Mouse (Mus musculus) ovary, adult 18-20 months (tissue): ENCODE data around the gene Plcl2.
"Not testable (repeated sequence)": the region's sequence is repeated elsewhere in the genome, so short reads cannot be mapped to it uniquely, and the experiment has no call there.

ENCODE experiments used
- DNase-seq: peaks from one replicate; pipeline ENCODE4 v3.0.0; 2022; ENCODE audit warnings: low spot score, mixed read lengths

The Plcl2 gene

DNA sequence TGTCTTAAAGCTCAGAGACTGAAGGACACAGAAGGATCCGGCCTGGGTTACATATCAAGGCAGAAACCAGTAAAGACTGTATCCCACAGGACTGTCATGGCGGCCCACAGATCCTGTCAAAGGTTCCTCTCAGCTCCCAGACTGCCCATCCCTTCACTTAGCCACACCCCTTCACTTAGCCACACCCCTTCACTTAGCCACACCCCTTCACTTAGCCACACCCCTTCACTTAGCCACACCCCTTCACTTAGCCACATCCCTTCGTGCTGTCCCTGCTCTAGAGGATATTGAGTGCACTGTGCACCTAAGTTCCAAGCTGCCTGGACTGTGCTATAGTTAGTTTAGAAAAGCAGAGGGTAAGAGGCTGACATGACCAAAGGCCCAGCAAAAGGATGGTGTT, 118.5 kb downstream of the Plcl2 start:
- DNase-seq, result no peak

DNA sequence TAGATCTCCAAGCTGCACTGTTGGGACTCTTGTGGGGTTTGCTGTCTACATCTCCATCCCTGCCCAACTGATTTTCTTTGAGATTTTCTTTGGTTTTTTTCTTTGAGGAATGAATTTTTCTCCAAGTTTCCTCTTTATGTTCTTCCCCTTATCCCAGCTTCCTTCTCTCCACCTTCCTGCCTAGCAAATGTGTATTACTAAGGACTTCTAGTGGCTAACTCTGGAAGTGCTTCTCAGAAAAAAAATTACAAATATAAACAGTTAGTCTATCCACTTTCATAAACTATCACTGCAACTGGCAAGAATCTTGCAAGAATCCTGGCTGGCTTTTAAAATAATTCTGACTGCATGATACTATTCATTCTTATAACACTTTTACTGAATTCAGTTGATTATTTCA, 119.5 kb downstream of the Plcl2 start:
- no peak for DNase-seq

DNA sequence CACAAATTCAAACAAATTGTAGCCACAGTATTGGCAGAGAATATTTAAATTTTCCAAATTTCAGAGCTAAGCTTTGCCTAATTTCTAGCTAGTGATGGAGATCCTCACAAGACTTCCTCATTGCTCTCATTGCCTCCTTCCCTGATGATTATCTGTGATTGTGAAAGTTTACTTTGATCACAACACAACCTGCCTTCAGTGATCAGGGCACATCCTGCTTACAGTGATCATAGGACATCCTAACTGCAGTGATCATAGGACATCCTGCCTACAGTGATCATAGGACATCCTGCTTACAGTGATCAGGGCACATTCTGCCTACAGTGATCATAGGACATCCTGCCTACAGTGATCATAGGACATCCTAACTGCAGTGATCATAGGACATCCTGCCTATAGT, 121.8 kb downstream of the Plcl2 start:
- not testable (repeated sequence) for DNase-seq

DNA sequence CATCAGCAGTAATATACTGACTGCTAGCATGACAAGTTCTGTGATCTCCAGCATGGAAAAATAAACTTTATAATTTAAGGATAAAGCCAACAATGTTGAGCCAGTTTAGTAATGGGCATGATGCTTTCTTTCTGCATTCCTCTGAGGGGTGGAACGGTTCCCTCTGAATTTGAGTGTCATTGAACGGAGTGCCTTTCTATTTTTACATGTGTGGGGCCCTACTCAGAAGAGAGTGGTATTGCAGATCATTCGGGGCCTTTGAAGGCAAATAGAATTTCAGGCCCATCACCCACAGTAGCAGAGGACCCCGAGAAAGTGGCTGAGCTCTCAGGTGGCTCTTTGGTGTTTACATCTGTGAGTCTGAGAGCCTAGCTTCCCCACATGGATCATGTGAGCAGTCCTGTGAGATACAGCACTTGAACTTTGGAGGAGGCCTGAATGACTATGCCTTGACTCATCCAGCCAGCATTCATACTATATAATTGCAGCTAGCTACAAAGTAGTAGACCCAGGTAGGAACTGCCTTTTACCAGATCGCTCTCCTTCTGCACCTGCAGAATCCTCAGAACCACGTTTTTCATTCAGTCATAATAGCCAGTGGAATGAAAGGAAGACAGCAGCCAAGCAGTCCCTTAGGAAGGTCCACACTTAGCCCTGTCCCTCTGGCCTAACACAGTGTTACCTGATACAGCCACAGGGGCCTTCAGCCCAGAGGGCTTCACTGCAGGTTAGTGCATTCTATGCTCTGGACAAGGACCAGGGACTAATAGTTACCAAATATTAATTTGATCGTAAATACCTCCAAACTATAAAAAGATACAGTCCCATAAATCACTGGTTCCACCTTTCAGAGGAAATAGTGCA, 125.0 kb downstream of the Plcl2 start:
- no peak for DNase-seq

DNA sequence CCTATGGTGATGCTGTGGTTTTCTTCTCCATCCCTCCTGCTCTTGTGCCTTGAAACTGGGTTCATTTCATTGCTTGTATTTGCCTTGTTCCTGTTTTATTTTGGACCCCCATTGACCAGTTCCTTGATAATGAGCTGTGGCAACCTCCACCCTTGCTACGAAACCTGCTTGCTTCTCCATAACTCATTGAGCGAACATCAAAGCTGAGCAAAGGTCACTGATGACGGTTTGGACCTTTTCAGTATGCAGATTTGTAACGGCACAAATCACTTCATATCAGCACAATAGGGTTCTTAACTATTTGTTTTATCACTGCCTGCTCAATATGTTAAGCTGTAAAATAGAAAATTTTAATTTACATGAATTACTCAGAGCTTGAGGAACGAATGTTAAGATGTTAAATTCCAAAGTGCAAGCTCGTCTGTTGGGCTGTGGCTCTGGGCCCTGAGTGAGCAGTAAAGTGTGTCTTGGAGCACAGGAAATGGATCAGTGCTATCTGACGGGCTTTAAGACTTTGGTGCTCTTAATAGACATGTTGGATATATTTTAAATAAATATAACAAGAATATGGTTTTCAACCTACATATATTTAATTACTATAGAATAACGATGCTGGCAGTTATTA, 126.9 kb downstream of the Plcl2 start:
- no peak for DNase-seq

DNA sequence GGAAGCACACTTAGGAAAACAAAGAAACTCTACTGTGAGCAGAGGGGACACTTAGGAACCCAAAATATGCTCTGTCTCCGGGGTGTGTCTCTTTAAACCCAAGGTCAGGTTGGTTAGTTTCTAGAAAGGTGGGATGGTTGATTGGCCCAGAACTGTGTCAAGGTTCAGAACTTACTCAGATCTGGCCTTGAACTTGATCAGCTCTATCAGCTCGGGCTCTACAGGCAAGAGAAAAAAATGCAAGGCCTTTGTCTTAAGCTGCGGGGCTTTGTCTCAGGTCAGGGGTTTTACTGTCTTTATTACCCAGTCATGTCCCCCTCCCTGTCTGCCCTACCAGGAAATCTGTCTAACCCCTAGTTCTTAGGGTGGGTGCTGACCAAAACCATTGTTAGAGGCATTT, 129.6 kb downstream of the Plcl2 start:
- no peak for DNase-seq

DNA sequence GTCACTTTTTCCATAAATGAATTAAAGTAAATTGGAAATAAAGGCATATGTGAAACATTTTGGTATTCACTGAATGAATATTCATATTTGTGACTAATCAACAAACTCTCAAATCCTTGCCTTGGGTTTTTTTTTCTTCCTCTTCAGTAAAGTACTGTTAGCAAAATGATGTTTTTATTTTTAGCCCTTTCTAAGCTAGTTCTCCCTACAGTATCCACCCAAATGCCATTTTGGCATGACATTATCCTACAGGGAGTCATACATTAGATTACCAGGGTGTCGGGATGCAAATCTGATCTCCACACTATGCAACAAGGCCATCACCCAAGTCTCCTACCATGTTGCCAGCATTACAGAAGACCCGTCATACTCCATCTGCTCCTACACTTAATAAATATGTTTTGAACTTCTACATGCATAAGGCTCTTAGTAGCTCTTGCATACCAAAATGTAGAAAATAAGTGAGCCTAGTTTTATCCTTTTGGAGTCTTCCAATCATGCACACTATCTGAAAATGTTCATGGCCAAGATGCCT, 131.9 kb downstream of the Plcl2 start:
- no peak for DNase-seq

DNA sequence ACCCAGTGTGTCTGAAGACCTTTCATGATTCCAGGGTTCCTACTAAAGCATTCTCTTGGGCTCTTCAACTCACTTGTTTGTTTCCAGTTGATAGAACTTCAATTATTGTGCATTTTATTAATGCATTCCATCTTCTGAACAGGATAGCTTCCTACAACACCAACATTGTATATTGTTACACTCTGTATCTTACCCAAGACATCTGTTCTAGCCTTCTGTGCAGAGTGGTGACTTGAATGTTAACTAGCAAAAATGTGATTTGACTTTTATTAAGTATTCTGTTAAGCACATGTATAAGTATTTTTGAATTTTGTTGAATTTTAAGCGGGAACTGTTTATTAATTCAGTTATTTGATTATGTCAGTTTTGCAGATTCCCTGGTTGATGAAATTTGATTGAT, 132.7 kb downstream of the Plcl2 start:
- no peak for DNase-seq

DNA sequence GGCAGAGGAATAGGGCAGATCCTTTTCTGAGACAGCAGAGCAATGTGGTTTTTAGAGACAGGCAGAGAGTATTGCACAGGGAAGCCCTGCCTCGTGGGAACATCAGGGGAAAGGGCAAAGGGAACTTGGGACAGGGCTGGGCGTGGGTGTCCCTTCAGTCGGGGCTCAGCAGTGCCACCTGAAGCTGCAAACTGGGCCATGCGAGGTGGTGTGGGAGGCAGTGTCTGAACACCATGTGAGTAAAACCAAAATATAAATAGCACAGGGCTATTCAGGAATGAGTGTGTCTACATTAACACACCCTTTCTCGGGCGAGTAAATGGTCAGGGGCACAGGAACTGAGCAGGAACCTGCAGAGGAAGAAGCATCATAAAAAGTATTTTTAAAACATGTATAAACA, 134.2 kb downstream of the Plcl2 start:
- peak; percentile 13 for DNase-seq

DNA sequence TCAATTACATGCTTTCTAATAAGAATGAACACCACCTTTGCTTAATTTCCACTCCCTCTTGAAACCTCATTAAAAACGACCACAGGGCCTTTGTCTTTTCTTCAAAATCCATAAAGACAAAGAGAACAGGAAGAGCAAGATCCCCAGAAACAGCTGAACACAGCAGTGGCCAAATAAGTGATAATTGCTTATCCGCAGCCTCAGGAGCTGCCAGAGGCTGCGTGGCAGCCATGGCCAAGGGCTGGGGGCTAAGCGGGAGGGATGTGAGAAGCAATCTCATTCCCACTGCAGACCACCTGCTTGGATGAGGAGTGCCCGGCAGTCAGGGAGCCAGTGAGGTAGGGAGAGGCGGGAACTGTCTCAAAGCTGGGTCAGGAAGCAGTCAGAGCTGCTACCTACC, 134.8 kb downstream of the Plcl2 start:
- no peak for DNase-seq

DNA sequence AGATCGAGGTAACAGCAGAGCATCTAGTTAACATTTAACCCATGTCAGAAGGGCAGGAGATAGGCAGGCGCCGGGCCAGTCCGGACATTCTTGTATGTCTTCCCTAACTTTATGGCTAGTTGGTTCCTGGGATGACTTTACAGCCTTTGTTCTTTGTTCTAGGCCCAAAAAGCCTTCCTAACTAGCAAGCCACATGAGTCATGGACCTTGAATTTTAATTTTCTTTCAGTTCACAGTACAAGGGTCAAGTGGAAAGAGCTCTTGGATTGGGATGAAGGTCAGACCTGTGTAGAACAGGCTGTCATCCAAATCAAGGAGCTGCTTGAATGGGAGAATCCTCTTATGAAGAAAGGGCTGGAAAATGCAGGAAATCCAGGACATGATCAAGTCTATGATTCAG, 138.9 kb downstream of the Plcl2 start:
- DNase-seq, result not testable (repeated sequence)

DNA sequence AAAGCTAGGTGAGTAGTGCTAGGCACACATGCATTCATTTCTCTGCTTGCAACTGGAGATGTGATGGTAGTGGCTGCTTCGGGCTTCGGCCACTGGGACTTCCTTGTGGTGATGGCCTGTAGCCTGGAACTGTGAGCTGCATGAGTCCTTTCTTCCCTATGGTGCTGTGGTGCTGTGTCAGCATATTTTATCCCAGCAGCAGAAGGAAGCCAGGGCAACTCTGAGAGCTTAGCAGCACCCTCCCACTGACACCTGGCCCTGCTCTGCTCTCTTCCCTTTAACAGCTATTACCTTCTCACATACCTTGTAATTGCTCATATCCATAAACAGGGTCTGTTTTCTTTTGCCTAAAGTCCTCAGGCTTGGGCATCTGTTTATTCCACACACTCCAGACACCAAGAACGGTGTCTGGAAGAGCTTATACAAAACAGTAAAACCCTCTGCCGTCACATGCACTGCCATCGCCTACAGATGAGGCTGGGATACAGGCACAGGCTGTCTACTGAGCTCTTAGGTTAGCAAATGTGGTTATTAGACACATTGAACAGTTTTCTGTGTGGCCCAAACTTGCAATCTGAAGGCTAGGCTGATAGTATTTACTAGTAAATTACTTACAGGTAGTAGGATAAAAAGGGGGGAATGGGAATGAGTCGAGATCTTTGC, 139.7 kb downstream of the Plcl2 start:
- no peak for DNase-seq

DNA sequence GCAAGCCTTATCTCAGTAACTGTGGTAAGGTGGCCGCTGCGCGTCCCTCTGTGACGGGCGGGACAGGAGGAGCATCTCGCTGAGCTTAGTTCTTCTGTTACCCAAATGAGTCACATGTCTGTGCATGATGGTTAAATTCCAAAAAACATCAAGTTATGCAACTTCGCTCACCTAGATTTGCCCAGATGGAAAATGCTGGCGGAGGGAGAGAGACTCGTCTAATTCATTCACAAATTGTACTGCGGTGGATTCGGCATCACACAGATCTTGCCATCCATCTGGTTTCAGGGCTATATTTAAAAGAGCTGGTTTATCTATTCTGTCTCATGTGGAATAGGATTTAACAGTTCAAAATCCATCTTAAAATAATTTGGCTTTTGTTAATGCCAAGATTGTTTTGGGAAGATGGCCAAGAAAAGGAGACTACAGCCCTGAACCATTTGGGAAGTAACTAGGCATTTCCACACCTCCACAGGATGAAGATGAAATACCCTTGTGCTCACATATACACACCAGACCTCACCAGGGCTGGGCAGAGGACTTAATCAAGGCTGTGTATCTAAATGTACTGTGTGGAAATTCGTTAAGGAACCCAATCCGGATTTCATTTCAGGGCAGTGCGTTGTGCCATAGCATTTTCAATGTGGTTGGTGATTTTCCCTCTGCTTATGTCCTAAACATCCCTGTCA, 141.5 kb downstream of the Plcl2 start:
- no peak for DNase-seq

DNA sequence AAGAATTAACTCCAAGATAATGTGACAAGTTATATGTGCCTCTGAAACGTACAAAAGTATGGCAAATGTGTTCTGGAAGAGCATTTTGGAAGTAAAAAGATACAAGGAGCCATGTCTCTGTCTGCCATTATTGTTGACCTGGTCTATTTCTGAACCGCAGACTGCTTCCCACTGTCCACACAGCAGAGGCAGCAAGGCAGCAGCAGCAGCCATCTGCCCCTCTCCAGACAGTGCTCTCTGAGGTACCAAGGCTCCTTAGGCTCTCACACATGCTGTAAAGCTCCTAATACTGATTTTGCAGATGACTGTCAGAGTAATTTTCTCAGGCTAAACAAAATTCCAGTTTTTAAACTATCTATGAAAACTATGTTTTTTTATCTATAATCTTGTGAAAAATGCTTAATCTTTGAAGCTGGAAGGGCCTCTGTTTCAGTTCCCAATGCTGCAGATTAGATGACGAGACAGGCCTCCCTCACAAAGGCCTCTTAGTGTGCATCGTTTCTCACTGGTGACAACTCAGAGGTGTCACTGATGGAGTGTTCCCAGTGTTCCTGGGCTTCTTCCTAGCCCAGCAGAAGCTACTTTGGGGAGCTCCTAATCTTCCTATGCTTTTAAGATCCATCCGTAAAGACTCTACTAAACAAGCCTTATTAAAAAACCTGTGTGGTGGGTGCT, 145.7 kb downstream of the Plcl2 start:
- no peak for DNase-seq

DNA sequence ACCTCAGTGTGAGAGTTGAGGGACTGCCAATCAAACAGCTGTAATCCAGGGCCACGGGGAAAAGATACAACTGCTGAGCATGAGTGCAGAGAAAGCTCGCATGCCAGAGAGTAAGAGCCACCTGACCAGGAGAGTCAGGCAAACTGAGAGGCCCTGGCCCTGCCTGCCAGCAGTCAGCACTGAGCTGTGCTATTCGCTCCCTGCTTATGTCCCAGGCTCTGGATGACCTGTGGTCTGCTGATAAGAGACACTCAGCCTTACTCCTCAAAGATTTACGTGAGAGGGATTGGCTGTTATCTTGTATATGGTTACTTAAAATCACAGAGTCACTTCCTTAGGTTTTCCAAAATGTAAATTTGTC, 146.2 kb downstream of the Plcl2 start:
- no peak for DNase-seq

DNA sequence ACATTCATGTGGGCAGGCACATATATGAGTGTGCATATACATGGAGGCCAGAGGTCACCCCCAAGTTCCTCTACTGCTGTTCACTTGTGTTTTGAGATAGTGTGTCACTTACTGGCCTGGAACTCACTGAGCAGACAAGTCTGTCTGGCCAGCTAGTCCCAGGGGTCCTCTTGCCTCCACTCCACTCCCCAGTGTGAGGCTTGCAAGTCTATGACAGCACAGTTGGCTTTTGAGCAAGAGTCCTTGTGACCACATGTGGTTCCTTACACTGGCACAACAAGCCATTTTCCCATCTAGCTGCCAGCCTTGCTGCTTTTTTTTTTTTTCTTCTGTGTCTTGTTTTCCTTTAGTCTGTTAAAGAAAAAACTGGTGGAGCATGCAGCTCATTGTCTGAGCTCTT, 148.1 kb downstream of the Plcl2 start:
- DNase-seq, result no peak

DNA sequence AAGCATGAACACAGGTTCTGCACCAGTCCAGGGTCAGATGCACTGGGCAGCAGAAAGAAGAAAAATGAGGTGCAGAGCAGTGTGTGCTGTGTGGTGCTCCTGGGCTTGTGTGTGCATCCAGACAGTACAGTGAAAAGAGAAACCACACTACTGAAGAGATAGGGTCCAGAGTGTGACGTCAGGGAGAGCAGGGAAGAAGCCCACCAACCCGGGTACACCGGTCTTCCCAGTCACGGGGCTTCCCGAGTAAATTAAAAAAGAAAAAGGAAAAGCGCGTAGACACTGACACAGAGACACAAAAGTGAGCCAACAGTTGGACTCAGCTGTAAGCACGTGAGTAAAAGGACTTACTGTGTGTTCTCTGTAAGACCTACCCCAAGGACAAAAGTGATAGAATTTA, 149.7 kb downstream of the Plcl2 start:
- no peak for DNase-seq

DNA sequence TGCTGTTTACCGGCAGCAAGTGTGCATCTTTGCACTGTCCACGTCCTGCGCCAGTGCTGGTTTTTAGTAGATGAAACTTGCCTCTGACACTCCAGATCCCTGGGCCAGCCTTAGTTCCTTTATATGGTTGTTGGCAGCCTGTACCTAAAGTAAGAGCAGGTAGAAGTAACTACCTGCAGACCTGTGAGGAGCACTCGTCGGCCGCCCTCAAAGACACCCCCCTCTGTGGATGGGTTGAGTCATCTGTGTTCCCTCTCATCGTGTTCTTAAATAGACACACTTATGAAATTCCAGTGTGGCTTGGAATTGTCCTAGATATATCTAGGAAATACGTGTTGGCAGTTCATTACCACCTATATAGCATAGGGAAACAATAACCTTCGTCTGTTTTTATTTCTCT, 158.4 kb downstream of the Plcl2 start:
- no peak for DNase-seq

DNA sequence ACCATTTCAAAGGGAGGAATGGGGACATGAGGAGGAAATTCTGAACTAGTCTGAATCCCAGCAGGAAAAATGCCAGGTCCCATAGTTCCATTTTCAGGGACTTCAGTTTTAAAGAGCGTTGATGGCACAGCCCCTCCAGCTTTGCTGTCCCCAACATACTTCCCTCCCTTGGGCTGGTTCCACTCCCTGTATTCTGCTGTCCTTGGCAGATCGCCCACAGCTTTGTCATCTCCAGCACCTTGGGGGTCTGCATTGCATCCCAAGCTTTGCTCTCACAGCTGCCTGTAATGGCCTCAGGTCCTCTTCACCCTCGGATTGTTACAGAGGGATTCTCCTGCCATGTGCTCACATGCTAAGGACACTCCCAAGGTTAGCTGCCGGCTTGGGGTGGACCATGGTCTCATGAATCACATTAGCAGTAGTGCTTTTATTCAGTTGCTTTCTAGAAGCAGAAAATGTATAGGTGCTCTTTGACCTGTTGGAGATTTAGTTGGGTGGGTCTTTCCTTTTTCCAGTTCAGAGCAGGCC, 159.5 kb downstream of the Plcl2 start:
- DNase-seq, result no peak

DNA sequence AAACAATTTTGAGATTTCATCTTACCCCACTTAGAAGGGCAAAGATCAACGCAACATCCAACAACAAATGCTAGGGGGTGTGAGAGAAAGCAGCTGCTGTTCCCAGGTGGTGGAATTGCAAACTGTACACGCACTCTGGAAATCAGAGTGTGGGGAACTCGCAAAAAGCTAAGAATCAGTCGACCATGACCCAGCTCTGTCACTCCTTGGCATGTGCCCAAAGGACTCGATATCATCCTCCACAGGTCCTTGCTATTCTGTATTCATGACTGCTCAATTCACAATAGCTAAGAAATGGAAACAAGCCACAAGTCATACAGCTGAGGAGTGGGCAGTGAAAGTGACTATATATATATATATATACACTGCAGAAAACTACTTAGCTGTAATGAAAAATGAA, 162.2 kb downstream of the Plcl2 start:
- DNase-seq, result no peak

DNA sequence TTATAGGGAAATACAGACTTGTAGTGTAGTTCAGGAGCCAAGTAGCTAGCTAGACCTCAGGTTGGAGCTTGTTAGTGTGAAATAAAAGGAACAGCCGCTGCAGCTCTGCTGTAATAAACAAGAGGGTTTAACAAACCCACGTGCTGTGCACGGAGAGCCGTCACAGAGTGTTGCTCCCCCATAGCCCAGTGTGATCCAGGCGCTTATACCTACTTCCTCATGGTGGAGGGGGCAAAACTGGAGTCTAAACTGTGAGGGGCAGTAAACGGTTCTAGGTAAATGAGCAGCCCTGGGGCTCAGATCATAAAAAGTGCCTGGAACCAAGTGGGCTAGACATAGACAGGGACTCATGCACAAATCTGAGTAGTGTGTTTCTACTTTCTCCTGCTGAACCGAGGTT, 165.4 kb downstream of the Plcl2 start:
- no peak for DNase-seq

DNA sequence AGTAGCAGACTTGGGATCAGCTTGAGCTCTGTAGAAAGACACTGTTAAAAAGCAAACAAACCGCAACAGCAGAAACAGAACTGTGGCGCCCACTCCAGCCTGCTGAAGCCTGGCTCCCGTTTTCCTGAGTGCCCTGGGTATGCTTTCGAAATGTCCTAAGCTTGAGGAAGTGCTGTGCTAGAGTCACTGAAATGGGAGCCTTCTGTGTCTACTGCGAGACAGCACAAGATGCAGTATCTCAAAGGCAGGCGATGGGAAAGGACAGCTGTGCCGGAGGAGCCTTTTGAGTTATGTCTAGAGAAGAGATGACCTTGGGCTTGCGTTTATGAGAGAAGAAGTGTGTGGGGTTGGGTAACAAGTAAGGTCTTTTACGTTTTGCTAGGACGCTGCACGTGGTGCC, 166.0 kb downstream of the Plcl2 start:
- no peak for DNase-seq
